Mouse (Mus musculus): ENCODE results near the gene Alk.

Alk gene

GRCm38 (mm10) chr17:72250482-72251405 lies 353.7 kb downstream of the Alk start:
- no peak for DNase-seq

DNA sequence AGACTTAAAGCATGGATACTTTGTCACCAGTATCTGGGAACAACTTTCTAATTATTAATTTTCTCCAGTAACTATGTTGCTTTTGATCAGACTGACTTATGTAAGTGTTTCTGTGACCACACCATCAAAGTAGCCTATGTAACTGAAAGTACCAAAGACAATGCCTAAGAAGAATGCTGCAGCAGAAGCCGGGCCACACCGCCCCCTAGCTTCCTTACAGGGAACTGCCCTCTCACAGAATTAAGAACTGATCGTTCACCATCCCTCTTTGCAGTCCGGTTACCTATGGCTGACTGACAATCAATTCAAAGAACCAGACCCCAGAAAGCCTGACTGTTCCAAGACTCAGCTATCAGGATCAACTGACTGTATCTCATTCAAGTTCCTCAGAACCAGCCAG lies 362.4 kb downstream of the Alk start:
- DNase-seq: peak; percentile 44

DNA sequence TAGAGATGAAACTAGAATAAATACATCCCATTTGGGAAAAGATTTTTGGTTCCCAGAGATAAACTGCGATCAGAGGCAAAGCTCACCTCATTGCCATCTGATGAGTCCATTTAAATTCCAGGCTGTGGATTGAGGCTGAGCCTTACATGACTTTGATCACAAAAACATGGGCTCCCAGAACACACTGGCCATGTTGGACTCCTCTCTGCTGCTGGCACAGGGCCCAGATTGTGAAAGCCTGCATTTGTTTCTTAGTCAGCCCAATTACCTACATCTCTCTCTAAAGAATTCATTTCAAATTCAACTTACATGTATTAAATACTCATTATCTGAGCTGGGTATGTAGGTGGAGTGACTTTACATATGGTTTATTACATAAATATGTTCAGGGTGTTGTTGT lies 367.1 kb downstream of the Alk start:
- DNase-seq: no peak

- DNase-seq: no peak
Observed at GRCm38 (mm10) chr17:72230891-72231290, 373.5 kb downstream of the Alk start.

DNA sequence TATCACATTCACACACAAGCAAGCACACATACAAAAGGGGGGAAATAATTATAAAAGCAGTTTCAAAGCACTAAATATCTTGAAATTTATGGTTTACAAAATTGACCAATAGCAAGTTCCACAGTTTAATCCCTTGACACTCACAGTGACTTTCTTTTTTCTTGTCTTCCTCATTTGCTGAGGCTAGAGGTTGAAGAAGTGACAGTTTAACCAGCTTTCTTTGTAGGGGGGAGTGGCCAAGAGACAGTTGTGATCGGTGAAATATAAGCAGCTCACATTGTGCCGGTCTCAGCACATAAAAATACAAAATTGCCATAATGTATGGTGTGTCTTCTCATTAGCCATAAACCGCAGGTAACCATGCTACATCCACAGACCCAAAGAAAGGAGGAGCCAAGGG lies 385.6 kb downstream of the Alk start:
- no peak for DNase-seq

DNA sequence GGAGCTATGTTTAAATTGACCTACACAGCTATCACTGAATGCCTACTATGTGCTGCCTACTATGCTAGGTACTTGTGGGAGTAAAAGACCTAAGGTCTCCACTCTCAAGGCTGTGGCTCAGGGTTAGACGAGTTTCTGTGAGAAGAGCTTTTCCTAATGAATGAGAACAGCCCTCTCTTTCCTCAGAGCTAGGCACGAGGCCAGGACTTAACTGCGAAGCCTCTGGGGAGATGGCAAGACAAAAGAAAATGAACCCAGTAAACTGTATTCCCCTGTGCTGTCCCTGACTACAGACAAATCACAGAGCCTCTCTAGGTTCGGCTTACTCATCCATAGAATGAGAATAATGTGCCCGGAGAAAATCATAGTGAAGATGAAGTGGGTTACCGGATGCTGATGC lies 406.9 kb downstream of the Alk start:
- no peak for DNase-seq

DNA sequence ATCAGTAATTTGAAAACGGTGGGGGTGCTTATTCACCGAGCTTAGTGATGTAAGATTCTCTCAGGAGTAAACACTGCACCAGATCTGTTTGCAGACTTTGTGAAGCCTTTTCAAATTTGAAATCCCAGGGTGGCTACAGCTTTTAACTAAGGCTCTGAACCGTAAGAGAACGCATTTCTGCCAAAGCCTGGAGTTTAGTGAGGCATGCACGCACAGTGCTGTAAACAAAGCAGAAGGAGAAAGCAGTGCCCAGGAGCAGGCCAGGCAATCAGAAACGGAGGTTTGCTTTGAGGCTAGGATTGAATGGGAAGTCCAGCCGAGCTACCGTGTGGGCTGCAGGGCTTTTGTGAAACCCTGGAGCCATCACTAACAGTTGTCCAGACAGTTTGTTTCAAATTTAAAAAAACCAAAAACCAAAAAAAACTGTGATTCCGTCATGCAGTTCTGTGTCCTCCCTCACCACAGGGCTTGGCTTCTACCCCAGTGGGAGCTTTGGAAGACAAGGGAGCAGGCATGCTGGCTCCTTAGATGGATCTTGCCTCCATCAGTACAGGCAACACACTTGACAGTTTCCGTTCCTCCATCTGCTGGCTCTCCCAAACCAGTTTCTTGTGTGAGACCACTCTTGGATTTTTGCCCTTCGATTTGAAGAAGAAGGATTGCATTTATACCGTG lies 409.3 kb downstream of the Alk start:
- no peak for DNase-seq

GRCm38 (mm10) chr17:72190536-72190935 lies 413.9 kb downstream of the Alk start:
- DNase-seq: no peak

DNA sequence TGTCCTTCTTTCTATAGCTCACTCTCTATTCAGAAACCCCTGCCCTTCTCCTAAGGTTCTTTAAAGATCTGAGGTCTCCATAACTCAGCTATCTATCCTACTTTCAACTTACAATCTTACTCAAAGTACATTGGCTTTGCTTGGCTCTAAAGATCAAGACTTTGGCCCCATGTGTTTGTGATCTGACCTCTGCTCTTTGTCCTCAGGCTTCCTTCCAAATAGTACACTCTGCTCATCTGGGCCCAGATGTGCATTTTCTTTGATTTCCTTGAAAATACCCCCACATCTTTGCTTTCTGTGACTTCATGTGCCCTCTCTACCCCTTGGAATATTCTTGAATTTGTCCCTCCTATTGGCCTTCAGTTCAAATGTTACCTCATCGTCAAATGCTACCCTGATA lies 417.4 kb downstream of the Alk start:
- DNase-seq: no peak

- DNase-seq: no peak
Observed at GRCm38 (mm10) chr17:72182414-72182813, 422.0 kb downstream of the Alk start.

DNA sequence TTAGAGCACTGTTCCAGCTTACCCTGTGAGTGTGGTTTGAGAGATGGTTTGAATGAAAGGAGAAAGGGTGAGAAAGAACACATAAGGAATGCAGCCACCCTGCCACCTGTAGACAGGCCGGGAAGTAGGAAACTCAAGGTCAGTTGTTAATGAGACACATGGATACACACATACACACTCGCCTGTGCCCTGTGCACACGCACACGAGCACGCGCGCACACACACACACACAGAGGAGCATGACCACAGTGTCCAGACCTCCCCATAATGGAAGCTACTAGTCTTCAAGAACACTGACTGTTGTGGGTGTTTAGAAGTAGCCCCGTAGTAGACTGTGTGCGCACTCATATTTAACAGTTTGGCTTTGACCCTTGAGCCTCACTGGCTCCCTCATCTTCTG lies 424.2 kb downstream of the Alk start:
- no peak for DNase-seq

- no peak for DNase-seq
Observed at GRCm38 (mm10) chr17:72179722-72180140, 424.7 kb downstream of the Alk start.

- DNase-seq: no peak
Observed at GRCm38 (mm10) chr17:72173778-72174177, 430.6 kb downstream of the Alk start.

- no peak for DNase-seq
Observed at GRCm38 (mm10) chr17:72168152-72168551, 436.3 kb downstream of the Alk start.

GRCm38 (mm10) chr17:72158857-72159385 lies 445.5 kb downstream of the Alk start:
- DNase-seq: no peak

DNA sequence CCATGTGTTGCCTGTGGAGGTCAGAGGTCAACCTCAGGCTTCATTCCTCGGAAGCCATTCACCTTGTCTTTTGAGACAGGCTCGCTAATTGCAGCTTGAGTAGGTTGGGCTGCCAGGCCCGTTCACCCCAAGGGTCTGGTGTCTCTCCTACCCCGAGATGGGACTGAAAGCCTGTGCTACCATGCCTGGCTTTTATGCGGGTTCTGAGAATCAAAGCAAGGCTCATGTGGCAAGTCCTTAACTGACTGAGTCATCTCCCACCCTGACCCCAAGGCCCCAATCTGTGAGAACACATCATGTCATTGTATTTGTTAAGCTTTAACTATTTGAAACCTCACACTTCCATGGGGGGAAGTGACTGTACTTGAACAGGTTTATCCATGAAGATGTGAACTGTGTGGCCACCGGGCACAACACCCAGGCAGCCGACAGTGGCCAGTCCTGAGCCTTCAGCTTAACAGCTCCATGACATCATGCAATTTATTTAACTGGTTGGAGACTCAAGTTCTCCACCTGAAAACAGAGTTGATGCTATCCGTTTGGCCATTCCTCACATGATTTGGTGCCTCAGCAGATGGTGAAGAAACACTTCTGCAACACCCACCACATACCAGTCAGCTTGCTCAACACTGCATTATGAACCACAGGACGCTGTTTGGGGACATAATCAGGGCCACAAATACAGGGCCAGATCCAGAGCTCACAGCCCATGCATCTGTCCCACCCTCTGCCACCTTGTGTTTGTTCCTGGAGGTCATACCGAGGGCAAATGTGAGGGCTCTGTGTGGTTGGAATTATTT lies 446.4 kb downstream of the Alk start:
- DNase-seq: no peak

GRCm38 (mm10) chr17:72153038-72153437 lies 451.4 kb downstream of the Alk start:
- DNase-seq: no peak

DNA sequence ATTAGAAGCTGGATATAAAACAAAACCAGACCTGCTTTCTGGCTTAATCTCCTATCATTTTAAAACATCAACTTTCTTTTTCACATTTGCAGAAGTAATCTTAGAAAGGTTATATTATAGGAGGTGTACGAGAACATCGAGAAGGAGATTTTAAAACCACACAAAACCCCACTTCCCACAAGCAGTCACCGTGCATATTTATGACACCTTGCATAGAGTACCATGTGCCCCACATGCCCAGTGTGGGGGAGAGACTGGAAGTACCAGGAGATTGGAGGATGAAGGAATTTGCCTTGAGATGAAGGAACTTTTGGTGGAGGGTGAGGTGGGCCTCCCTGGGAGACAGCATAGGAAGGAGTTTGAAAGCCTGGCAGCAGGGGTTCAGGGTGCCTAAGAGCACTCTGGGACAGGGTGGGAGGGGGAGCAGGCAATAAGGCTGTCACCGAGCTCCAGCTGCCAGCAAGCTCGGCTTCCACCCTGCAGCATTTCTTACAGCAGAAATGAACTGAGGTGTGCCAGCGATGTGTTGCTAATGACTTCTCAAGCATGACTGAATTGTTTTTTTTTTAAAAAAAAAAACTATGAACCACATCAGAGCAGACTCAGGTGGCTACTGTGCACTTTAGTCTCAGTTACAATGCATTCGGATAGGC lies 459.4 kb downstream of the Alk start:
- no peak for DNase-seq

DNA sequence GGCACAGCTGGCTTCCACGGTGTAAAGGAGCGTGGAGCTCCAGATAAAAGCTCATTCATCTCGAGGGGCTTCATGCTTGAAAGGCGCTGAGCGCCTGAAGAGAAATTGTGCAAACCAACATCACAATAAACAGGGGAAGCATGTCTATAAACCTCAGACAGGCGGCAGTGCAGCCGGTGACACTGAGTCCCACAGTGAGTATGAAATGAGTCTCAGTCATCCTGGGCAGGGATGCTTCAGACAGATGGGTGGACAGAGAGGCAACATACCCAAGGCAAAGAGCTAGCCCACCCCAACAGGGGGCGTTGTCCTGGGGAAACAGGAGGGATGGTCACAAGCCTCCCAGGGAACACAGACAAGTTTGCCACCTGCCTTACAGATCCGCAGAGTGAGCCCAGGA lies 460.0 kb downstream of the Alk start:
- DNase-seq: no peak

DNA sequence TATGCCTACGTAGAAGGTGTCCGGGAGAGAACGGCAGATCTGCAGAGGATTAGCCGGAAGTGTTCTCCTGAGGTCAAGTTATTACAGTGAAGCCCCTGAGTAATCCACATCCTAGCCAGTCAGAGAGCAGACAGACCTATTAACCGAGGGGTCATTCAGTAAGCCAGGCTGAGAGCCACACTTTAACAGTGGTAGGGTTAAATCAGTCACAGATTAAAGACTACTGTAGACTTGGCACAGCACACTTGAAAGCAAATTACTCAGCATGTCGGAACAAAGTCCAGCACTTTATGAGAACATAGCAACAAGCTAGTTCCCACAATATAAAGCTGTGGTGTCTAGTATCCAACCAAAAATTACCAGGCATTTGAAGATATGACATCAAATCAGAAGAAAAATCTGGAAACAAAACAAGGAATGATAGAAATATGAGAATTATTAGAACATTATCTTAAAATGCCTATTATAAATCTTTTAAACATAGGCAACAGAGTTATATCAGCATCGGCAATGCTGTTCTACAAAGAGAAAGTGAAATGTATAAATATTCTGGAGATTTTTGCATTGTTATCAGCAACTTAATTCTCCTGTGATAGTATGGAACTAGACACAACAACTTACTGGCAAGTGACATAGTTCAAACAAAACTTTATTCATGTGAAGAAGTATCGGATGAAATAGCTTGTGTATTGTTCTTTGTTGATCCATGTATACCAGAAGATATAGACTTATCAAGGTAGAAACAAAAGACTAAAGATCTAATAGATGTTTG lies 472.1 kb downstream of the Alk start:
- DNase-seq: no peak

- no peak for DNase-seq
Observed at GRCm38 (mm10) chr17:72121660-72122059, 482.8 kb downstream of the Alk start.

DNA sequence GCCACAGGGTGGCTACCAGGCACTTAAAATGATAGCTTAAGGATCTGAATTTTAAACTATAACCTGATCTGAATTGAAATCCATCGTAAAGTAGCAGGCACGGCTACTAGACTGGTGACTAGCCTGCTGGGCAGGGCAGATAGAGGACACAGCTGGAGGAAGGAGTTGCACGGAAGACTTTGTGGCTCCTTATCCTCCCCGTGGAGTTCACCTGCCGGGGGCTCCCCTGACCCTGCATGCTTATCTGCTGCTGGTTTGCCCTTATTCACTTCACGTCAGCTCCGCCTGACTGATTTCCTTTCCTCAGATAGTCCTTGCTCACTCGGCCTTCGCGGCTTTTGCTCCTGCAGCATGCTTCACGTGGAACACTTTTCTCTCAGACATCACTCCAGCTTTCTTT lies 484.1 kb downstream of the Alk start:
- DNase-seq: no peak

Data from cerebellum, adult 8-10 months (tissue).